Mouse (Mus musculus) heart, embryonic 12.5 days (tissue): ENCODE measurements around the gene Sept12. TPM values are rescaled to one million over a fixed set of nuclear protein-coding genes. Genes with fewer than 3 reads are reported as not detected.

Source experiments
- ATAC-seq: fragments of 200-750 bp; cut with Nextera tagmentation; 2 replicates; pipeline ENCODE4 v1.8.0; 2017; ENCODE audit warnings: moderate TSS enrichment, moderate library complexity; ENCODE audit not compliant: insufficient number of reproducible peaks, low FRiP score
- H3K27ac ChIP-seq: fragments of 300-500 bp; sonication (generic); 2 replicates; pipeline ENCODE4 v1.5.1; 2016; ENCODE audit warnings: mild to moderate bottlenecking, moderate library complexity; ENCODE audit not compliant: poor library complexity, severe bottlenecking
- H3K27me3 ChIP-seq: fragments of 300-500 bp; sonication (generic); replicated peaks from 2 replicates; pipeline ENCODE4 v1.6.1; 2016; ENCODE audit warnings: mild to moderate bottlenecking, moderate library complexity
- H3K36me3 ChIP-seq: fragments of 300-500 bp; sonication (generic); 2 replicates; pipeline ENCODE4 v1.6.1; 2016; ENCODE audit warnings: mild to moderate bottlenecking, moderate library complexity
- H3K4me1 ChIP-seq: fragments of 300-500 bp; sonication (generic); replicated peaks from 2 replicates; pipeline ENCODE4 v1.6.1; 2016; ENCODE audit warnings: mild to moderate bottlenecking
- H3K4me2 ChIP-seq: fragments of 300-500 bp; sonication (generic); 2 replicates; pipeline ENCODE4 v1.6.1; 2016; ENCODE audit warnings: mild to moderate bottlenecking, moderate library complexity
- H3K4me3 ChIP-seq: fragments of 300-500 bp; sonication (generic); 2 replicates; pipeline ENCODE4 v1.5.1; 2016; ENCODE audit warnings: mild to moderate bottlenecking
- H3K9ac ChIP-seq: fragments of 300-500 bp; sonication (generic); 2 replicates; pipeline ENCODE4 v1.6.1; 2016; ENCODE audit warnings: mild to moderate bottlenecking, moderate library complexity
- H3K9me3 ChIP-seq: fragments of 300-500 bp; sonication (generic); replicated peaks from 2 replicates; pipeline ENCODE4 v1.6.1; 2016; ENCODE audit warnings: mild to moderate bottlenecking, moderate library complexity
- WGBS: fragments of 180-500 bp; shearing (Covaris S2); methylation state at CpG from one replicate; pipeline ENCODE4 v1.1.7; 2016; 5-methylcytosine and 5-hydroxymethylcytosine counted together
- polyA plus RNA-seq: library from polyadenylated mRNA; unstranded; fragments of >200 nt; fragmentation: Nextera tagmentation; extraction: Ambion mirVana; gene quantifications from 2 replicates; pipeline ENCODE4 v1.2.1, GENCODE M21; 2016

Gene Sept12
- not detected in 2 replicates for polyA plus RNA-seq

- Histone ChIP-seq H3K9ac (no peak within 1 kb of the TSS), H3K4me2 (no peak within 1 kb of the TSS), H3K4me1 (peaks cover 6% of the 10 kb centered on the region; the same call in 1 of the 2 replicates), H3K9me3 (0 out of 2 replicates have a peak, but pooled peaks cover 3% of the 10 kb centered on the region), H3K27ac (no peak within 1 kb of the TSS), H3K4me3 (no peak within 1 kb of the TSS), H3K36me3 (no peaks in the 10 kb centered on the region), H3K27me3 (no peaks in the 10 kb centered on the region)
- ATAC-seq, result no peak
- WGBS, result 50% methylated on average over 3 of the region's 3 CpGs
Observed at GRCm38 (mm10) chr16:4997553-4997952, at the start of gene Sept12. Gene Sept12, minus strand, starts transcription at chr16:4997852.

- peaks cover 66% of the 10 kb centered on the region for H3K36me3 ChIP-seq
- H3K4me1 ChIP-seq, result peaks cover 11% of the 10 kb centered on the region
- 92% methylated on average over 3 of the region's 3 CpGs for WGBS
- H3K4me3 ChIP-seq, result no peak overlapping the region
- no peak overlapping the region for H3K9ac ChIP-seq
- ATAC-seq, result no peak
- H3K9me3 ChIP-seq, result no peaks in the 10 kb centered on the region
- H3K27me3 ChIP-seq, result no peaks in the 10 kb centered on the region
- H3K27ac ChIP-seq, result no peak overlapping the region
- H3K4me2 ChIP-seq, result no peak overlapping the region
Observed at GRCm38 (mm10) chr16:5045322-5045721, 47.7 kb upstream of the Sept12 start.

GRCm38 (mm10) chr16:5036649-5037234, 39.1 kb upstream of the Sept12 start:
- no peaks in the 10 kb centered on the region for H3K27me3 ChIP-seq
- H3K4me2 ChIP-seq, result no peak overlapping the region
- H3K36me3 ChIP-seq, result peaks cover 95% of the 10 kb centered on the region
- WGBS, result 88% methylated on average over 5 of the region's 5 CpGs
- no peaks in the 10 kb centered on the region for H3K4me1 ChIP-seq
- H3K9me3 ChIP-seq, result no peaks in the 10 kb centered on the region
- ATAC-seq, result no peak
- H3K4me3 ChIP-seq, result no peak overlapping the region
- no peak overlapping the region for H3K27ac ChIP-seq
- no peak overlapping the region for H3K9ac ChIP-seq

- no peaks in the 10 kb centered on the region for H3K27me3 ChIP-seq
Observed at GRCm38 (mm10) chr16:5035591-5035990, 37.9 kb upstream of the Sept12 start.

GRCm38 (mm10) chr16:5029847-5030246, 32.2 kb upstream of the Sept12 start:
- WGBS, result 68% methylated on average over 2 of the region's 2 CpGs
- Histone ChIP-seq H3K4me2 (no peak overlapping the region), H3K4me3 (no peak overlapping the region), H3K27me3 (no peaks in the 10 kb centered on the region), H3K27ac (no peak overlapping the region), H3K9me3 (no peaks in the 10 kb centered on the region), H3K36me3 (peaks cover 95% of the 10 kb centered on the region), H3K4me1 (no peaks in the 10 kb centered on the region), H3K9ac (no peak overlapping the region)
- ATAC-seq, result 0 out of 2 replicates have a peak, but pooled peaks have one; percentile 9

More at GRCm38 (mm10) chr16:5035591-5035990, 37.9 kb upstream of the Sept12 start:
- Histone ChIP-seq H3K4me1 (no peaks in the 10 kb centered on the region), H3K9me3 (no peaks in the 10 kb centered on the region), H3K27ac (no peak overlapping the region), H3K4me2 (no peak overlapping the region), H3K4me3 (no peak overlapping the region), H3K36me3 (peaks cover 95% of the 10 kb centered on the region), H3K9ac (no peak overlapping the region)
- WGBS, result 97% methylated on average over 3 of the region's 3 CpGs
- ATAC-seq, result no peak

GRCm38 (mm10) chr16:5024021-5024420, 26.4 kb upstream of the Sept12 start:
- 93% methylated on average over 3 of the region's 3 CpGs for WGBS
- H3K4me2 ChIP-seq, result no peak overlapping the region

GRCm38 (mm10) chr16:5014578-5014977, 16.9 kb upstream of the Sept12 start:
- Histone ChIP-seq H3K9ac (no peak overlapping the region), H3K27ac (no peak overlapping the region), H3K4me1 (peaks cover 15% of the 10 kb centered on the region), H3K36me3 (peaks cover 59% of the 10 kb centered on the region), H3K4me2 (no peak overlapping the region), H3K9me3 (no peaks in the 10 kb centered on the region), H3K4me3 (no peak overlapping the region), H3K27me3 (no peaks in the 10 kb centered on the region)
- WGBS, result 83% methylated on average over 4 of the region's 4 CpGs
- ATAC-seq, result no peak

More at GRCm38 (mm10) chr16:5024021-5024420, 26.4 kb upstream of the Sept12 start:
- no peak for ATAC-seq
- H3K4me1 ChIP-seq, result no peaks in the 10 kb centered on the region
- H3K36me3 ChIP-seq, result peaks cover 93% of the 10 kb centered on the region
- no peaks in the 10 kb centered on the region for H3K9me3 ChIP-seq
- no peak overlapping the region for H3K9ac ChIP-seq
- no peak overlapping the region for H3K4me3 ChIP-seq
- no peaks in the 10 kb centered on the region for H3K27me3 ChIP-seq
- H3K27ac ChIP-seq, result no peak overlapping the region

GRCm38 (mm10) chr16:5013054-5013838, 15.6 kb upstream of the Sept12 start, which contains the start of gene Rogdi:
Gene Rogdi, minus strand, starts transcription at chr16:5013553.
- peak within 1 kb of the TSS; percentile 89 for H3K4me2 ChIP-seq
- H3K27ac ChIP-seq, result 0 out of 2 replicates have a peak within 1 kb of the TSS, but pooled peaks have one; percentile 21
- H3K9me3 ChIP-seq, result no peaks in the 10 kb centered on the region
- under 1% methylated on average over 55 of the region's 63 CpGs for WGBS
- H3K4me1 ChIP-seq, result peaks cover 15% of the 10 kb centered on the region
- no peaks in the 10 kb centered on the region for H3K27me3 ChIP-seq
- peaks cover 53% of the 10 kb centered on the region for H3K36me3 ChIP-seq
- H3K9ac ChIP-seq, result peak within 1 kb of the TSS; percentile 83
- H3K4me3 ChIP-seq, result peak within 1 kb of the TSS; percentile 73
- peak; percentile 97 for ATAC-seq

GRCm38 (mm10) chr16:5012036-5013005, 14.7 kb upstream of the Sept12 start:
- Histone ChIP-seq H3K9me3 (no peaks in the 10 kb centered on the region), H3K27me3 (no peaks in the 10 kb centered on the region), H3K4me3 (peak overlapping the region; percentile 73), H3K27ac (0 out of 2 replicates have a peak overlapping the region, but pooled peaks have one; percentile 21), H3K4me1 (peaks cover 21% of the 10 kb centered on the region), H3K9ac (peak overlapping the region; percentile 83), H3K36me3 (peaks cover 44% of the 10 kb centered on the region), H3K4me2 (peak overlapping the region; percentile 89)
- 53% methylated on average over 13 of the region's 13 CpGs for WGBS
- ATAC-seq, result no peak

- Histone ChIP-seq H3K4me1 (peaks cover 26% of the 10 kb centered on the region), H3K36me3 (peaks cover 33% of the 10 kb centered on the region), H3K9ac (no peak overlapping the region), H3K27me3 (no peaks in the 10 kb centered on the region), H3K4me3 (no peak overlapping the region), H3K4me2 (no peak overlapping the region), H3K9me3 (no peaks in the 10 kb centered on the region), H3K27ac (no peak overlapping the region)
- WGBS, result 84% methylated on average over 7 of the region's 7 CpGs
- no peak for ATAC-seq
Observed at GRCm38 (mm10) chr16:5011285-5011684, 13.6 kb upstream of the Sept12 start.
